In the genomic region with DNA sequence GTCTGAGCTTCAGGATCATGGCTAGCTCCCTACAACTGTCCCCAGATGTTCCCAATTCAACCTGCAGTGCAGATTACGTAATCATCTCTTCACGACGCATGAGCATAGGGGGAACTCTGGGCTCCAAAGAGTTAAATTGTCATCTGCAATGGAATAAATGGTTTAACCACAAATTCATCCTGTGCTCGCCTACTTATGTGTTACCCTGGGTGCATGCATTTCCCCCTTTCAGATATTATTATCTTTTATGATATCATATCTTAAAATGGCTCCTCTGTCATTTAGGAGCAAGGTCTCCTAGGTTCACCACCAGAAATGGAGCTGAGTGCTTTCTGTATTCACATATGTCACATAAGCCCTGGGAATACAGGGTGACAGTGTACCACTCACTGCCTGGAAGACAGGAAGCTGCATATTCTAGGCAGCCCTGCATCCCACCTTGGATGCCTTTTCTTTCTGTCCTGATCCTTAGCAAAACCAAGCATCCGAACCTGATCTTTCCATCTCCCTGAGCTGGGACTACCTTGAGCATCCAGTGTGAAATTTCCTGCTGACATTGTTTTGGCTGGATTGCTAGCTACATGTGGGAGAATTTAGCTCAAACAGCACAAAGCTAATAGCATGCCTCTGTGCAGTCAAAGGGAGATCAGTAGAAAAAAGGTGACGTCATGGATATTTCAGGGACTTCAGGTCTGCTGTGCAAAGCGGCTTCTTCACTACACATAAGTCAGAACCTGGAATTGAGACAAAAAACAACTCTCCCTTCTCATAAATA, we compare ENCODE assay signal across 9 mouse cellular contexts.
DNase-seq lines count a peak whose midpoint lies in the region; ATAC-seq lines count a peak whose summit lies in the region.
"Had no signal": no experiment of that assay in that cellular context is flagged by ENCODE, and none has a peak within 500 bp of the region (broad histone marks: within the 10 kb centered on the region; RNA-seq: fewer than 3 reads in every experiment).

No protein-coding gene starts in this region.

- DNase-seq in intestine, embryonic 14.5 days (ENCODE audit: low spot score) = peak; percentile 45
- peak; percentile 47 for DNase-seq in CD4-positive, CD25-positive, alpha-beta regulatory T cell, adult 2 months (ENCODE audit: low read depth, low spot score)
- no peak for DNase-seq in right cerebral cortex, adult 18-20 months
- no peak for DNase-seq in retina, postnatal 1 day
- DNase-seq in urinary bladder, postnatal 36 days (ENCODE audit: low spot score in 2 of 2) = no peak

- H3K36me3 ChIP-seq in intestine, embryonic 14.5 days (ENCODE audit: control insufficient read depth, insufficient read depth, low read length) = no peaks in the 10 kb centered on the region
- H3K36me3 ChIP-seq in intestine, embryonic 15.5 days = no peaks in the 10 kb centered on the region
- H3K36me3 ChIP-seq in macrophage (ENCODE audit: inconsistent target) = no peaks in the 10 kb centered on the region
- H3K36me3 ChIP-seq: heart, embryonic 12.5 days had no signal

- no peaks in the 10 kb centered on the region for H3K79me2 ChIP-seq in macrophage (ENCODE audit: inconsistent target)

- H3K4me3 ChIP-seq in intestine, embryonic 14.5 days (ENCODE audit: low read depth, low read length) = no peak overlapping the region
- H3K4me3 ChIP-seq in intestine, embryonic 15.5 days (replicated peaks) = no peak overlapping the region
- H3K4me3 ChIP-seq in macrophage (ENCODE audit: inconsistent target) = no peak overlapping the region; the same call in 1 of the 2 replicates
- H3K4me3 ChIP-seq: heart, embryonic 12.5 days had no signal

- WGBS in intestine, embryonic 14.5 days = 71% methylated on average over 7 of the region's 7 CpGs
- WGBS in intestine, embryonic 15.5 days = 69% methylated on average over 7 of the region's 7 CpGs
- WGBS in macrophage (ENCODE audit: missing documents) = 49% methylated on average over 7 of the region's 7 CpGs

- H3K27me3 ChIP-seq in intestine, embryonic 14.5 days (replicated peaks; ENCODE audit: control insufficient read depth, insufficient read depth, low read length) = no peaks in the 10 kb centered on the region
- H3K27me3 ChIP-seq in intestine, embryonic 15.5 days (replicated peaks) = no peaks in the 10 kb centered on the region
- H3K27me3 ChIP-seq: heart, embryonic 12.5 days had no signal

- no peaks in the 10 kb centered on the region for H3K9me3 ChIP-seq in intestine, embryonic 14.5 days (ENCODE audit: control insufficient read depth, low read length)
- H3K9me3 ChIP-seq in intestine, embryonic 15.5 days = no peaks in the 10 kb centered on the region
- H3K9me3 ChIP-seq: heart, embryonic 12.5 days had no signal

- H3K9ac ChIP-seq in intestine, embryonic 14.5 days (ENCODE audit: low read length) = no peak overlapping the region
- no peak overlapping the region for H3K9ac ChIP-seq in intestine, embryonic 15.5 days
- H3K9ac ChIP-seq: heart, embryonic 12.5 days had no signal

- no peak overlapping the region for H3K4me2 ChIP-seq in intestine, embryonic 14.5 days (ENCODE audit: low read length)
- no peak overlapping the region for H3K4me2 ChIP-seq in intestine, embryonic 15.5 days (replicated peaks)
- H3K4me2 ChIP-seq: heart, embryonic 12.5 days had no signal

- ATAC-seq in intestine, embryonic 14.5 days (replicated peaks; ENCODE audit: low FRiP score, low TSS enrichment, low read depth) = no peak
- no peak for ATAC-seq in intestine, embryonic 15.5 days
- ATAC-seq in common myeloid progenitor, adult 5-6 weeks (replicated peaks; ENCODE audit: low read depth, poor library complexity, severe bottlenecking) = peak; percentile 49

- peaks cover 11% of the 10 kb centered on the region; the same call in 1 of the 2 replicates for H3K4me1 ChIP-seq in intestine, embryonic 14.5 days (replicated peaks; ENCODE audit: control insufficient read depth, insufficient read depth, low read length)
- peaks cover 5% of the 10 kb centered on the region; the same call in 1 of the 2 replicates for H3K4me1 ChIP-seq in intestine, embryonic 15.5 days (replicated peaks)

- no peak overlapping the region for H3K27ac ChIP-seq in intestine, embryonic 14.5 days (ENCODE audit: low read depth)
- H3K27ac ChIP-seq in intestine, embryonic 15.5 days = no peak overlapping the region
- H3K27ac ChIP-seq in macrophage = 0 out of 2 replicates have a peak overlapping the region, but pooled peaks have one; percentile 17

Comparison
In these comparisons a context has a peak if more than half of its experiments do, and no peak if none do; other contexts are left out.
1. DNase-seq: peak in intestine, embryonic 14.5 days (single experiment) and CD4-positive, CD25-positive, alpha-beta regulatory T cell, adult 2 months (single experiment); none in right cerebral cortex, adult 18-20 months (single experiment), retina, postnatal 1 day (single experiment) and urinary bladder, postnatal 36 days (0 of 2).